Mouse (Mus musculus) A20 (cell line): ENCODE results near the gene Aifm2.

ENCODE experiments used
- DNase-seq: peaks from one replicate; pipeline ENCODE4 v3.0.0-alpha.2; 2011; ENCODE audit warnings: low read depth, low spot score

Aifm2 gene

GRCm38 (mm10) chr10:61764689-61765088 lies 49.6 kb downstream of the Aifm2 start:
- no peak for DNase-seq

GRCm38 (mm10) chr10:61765558-61765957 lies 50.5 kb downstream of the Aifm2 start:
- no peak for DNase-seq

GRCm38 (mm10) chr10:61766806-61767205 lies 51.7 kb downstream of the Aifm2 start:
- DNase-seq, result no peak

- no peak for DNase-seq
Measured at GRCm38 (mm10) chr10:61781461-61782128, 66.5 kb downstream of the Aifm2 start.

GRCm38 (mm10) chr10:61782799-61783611 lies 67.9 kb downstream of the Aifm2 start:
- DNase-seq, result no peak

- no peak for DNase-seq
Measured at GRCm38 (mm10) chr10:61783621-61784251, 68.7 kb downstream of the Aifm2 start, which contains the start of gene H2afy2. TSS of gene H2afy2 (minus strand) at chr10:61784147.

- DNase-seq, result no peak
Measured at GRCm38 (mm10) chr10:61784414-61784813, 69.4 kb downstream of the Aifm2 start.

- DNase-seq, result no peak
Measured at GRCm38 (mm10) chr10:61787541-61788313, 72.7 kb downstream of the Aifm2 start.

- DNase-seq, result no peak
Measured at GRCm38 (mm10) chr10:61788499-61788898, 73.4 kb downstream of the Aifm2 start.
